Mouse (Mus musculus) heart, adult 2 months (tissue): ENCODE data around the gene Rnf130.

Experiments used
- CTCF ChIP-seq: fragments of 200-600 bp; IDR thresholded peaks from 2 replicates; pipeline ENCODE4 v1.8.1; 2022; ENCODE audit warnings: antibody characterized with exemption, mild to moderate bottlenecking, moderate library complexity
- EP300 ChIP-seq: fragments of 200-500 bp; IDR thresholded peaks from 2 replicates; pipeline ENCODE4 v1.6.1; 2011; ENCODE audit warnings: low read depth, low read length, control low read depth; ENCODE audit not compliant: insufficient read depth
- POLR2A ChIP-seq: fragments of 200-500 bp; IDR thresholded peaks from 2 replicates; pipeline ENCODE4 v1.6.1; 2011; ENCODE audit warnings: mild to moderate bottlenecking, low read depth, low read length, control low read depth; ENCODE audit not compliant: insufficient read depth

DNA sequence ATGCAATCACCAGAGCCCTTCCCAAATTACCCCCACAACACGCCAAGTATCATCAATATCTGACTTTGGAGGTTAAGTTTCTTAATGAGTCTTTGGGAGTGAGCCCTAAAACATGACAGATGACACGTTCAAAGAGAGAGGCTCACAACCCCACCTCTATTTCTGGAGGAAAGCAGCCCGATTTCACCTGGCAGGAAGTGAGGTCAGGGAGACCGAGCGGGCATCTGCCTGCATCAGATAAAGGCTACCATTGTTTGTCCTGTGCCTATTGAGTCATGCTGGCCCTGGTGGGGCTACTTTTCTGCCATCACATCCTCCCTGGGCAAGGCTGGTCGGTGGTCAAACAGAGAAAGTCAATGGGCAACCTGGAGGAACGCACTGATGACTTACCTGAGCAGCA lies 7.6 kb upstream of the Rnf130 start:
- TF ChIP-seq POLR2A (no peak), EP300 (no peak), CTCF (no peak)
